Mouse (Mus musculus): ENCODE measurements around the gene Gdpgp1.

DNA sequence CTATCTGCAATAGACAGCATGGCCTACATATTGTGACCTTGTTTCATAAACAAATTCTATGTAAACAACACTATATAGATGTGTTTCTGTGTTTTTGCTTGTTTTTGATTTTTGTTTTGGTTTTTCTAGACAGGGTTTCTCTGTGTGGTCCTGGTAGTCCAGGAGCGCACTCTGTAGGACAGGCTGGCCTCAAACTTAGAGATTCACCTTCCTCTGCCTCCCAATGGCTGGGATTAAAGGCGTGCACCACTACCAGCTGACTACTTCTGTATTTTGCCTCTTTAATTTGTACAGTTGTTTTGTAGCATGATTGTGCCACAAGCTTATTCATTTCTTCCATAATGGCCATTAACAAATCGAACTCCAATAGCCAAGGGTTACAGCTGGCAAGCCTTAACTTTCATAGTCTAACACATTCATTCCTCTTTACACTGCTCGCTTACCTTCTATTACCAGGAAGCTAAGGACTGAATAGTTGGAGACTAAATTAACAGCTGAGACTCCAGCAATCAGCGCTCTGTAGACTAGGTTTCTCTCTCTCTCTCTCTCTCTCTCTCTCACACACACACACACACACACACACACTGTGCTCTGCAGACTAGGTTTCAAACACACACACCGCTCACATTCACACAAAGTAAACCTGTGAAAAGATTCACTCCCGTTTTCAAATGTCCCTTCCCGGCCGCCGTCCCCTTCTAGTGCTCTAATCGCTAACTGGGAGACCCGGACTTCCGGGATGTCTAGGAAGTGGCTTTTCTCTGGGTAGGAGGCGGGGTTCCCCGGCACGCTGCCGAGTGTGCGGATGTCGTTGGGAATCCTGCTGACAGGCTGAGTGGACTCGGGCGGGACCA lies 36.5 kb downstream of the Gdpgp1 start, which contains the start of gene Vps33b:
- no peak for TF ChIP-seq CTCF (IDR thresholded peaks at IDR 0.05; ENCODE audit: low read depth, low read length)
- no peak for TF ChIP-seq GATA1 (IDR thresholded peaks at IDR 0.05; ENCODE audit: borderline replicate concordance, low read length)

All from G1E (cell line).